Mouse (Mus musculus) ovary, postnatal 14 days (tissue): ENCODE measurements at regions not wholly inside any gene's neighbourhood (a gene's known extent, or its start where the extent isn't known, plus 50 kb on each side); places are given as distances from the start of the nearest gene placed in this dataset.

Experiments
- DNase-seq: peaks from one replicate; pipeline ENCODE4 v3.0.0; 2022; ENCODE audit warnings: low spot score

- DNase-seq = no peak
These were observed 62.9 kb downstream of the Fam84a start for GRCm38 (mm10) chr12:14088960-14089359.

- no peak for DNase-seq
These were observed 69.1 kb downstream of the Fam84a start for GRCm38 (mm10) chr12:14082771-14083170.

- DNase-seq = no peak
These were observed 72.0 kb downstream of the Fam84a start for GRCm38 (mm10) chr12:14079892-14080291.

GRCm38 (mm10) chr12:14069049-14069448 is 82.8 kb downstream of the Fam84a start:
- peak; percentile 4 for DNase-seq

- DNase-seq = no peak
These were observed 86.5 kb downstream of the Fam84a start for GRCm38 (mm10) chr12:14065401-14065800.

- DNase-seq = no peak
These were observed 88.6 kb downstream of the Fam84a start for GRCm38 (mm10) chr12:14063276-14063675.

- DNase-seq = no peak
These were observed 95.7 kb downstream of the Fam84a start for GRCm38 (mm10) chr12:14056116-14056515.

GRCm38 (mm10) chr12:14032363-14032762 is 119.5 kb downstream of the Fam84a start:
- no peak for DNase-seq

- no peak for DNase-seq
These were observed 136.6 kb downstream of the Fam84a start for GRCm38 (mm10) chr12:14015271-14015670.

- no peak for DNase-seq
These were observed 145.9 kb downstream of the Fam84a start for GRCm38 (mm10) chr12:14005991-14006390.

GRCm38 (mm10) chr12:14001672-14002071 is 150.2 kb downstream of the Fam84a start:
- no peak for DNase-seq

GRCm38 (mm10) chr12:13984396-13984776 is 167.5 kb downstream of the Fam84a start:
- no peak for DNase-seq

GRCm38 (mm10) chr12:13983631-13984395 is 168.0 kb downstream of the Fam84a start:
- no peak for DNase-seq

- DNase-seq = no peak
These were observed 187.3 kb downstream of the Fam84a start for GRCm38 (mm10) chr12:13964537-13964936.

GRCm38 (mm10) chr12:13939494-13939893 is 212.4 kb downstream of the Fam84a start:
- DNase-seq = no peak

- DNase-seq = no peak
These were observed 230.8 kb downstream of the Fam84a start for GRCm38 (mm10) chr12:13921066-13921465.

GRCm38 (mm10) chr12:13883317-13883716 is 268.5 kb downstream of the Fam84a start:
- no peak for DNase-seq

GRCm38 (mm10) chr12:13869161-13869560 is 282.7 kb downstream of the Fam84a start:
- DNase-seq = no peak

GRCm38 (mm10) chr12:13861226-13861625 is 290.6 kb downstream of the Fam84a start:
- DNase-seq = no peak

- DNase-seq = peak; percentile 43
These were observed 307.0 kb downstream of the Fam84a start for GRCm38 (mm10) chr12:13844532-13845485.

- DNase-seq = no peak
These were observed 308.3 kb downstream of the Fam84a start for GRCm38 (mm10) chr12:13843423-13844080.

- no peak for DNase-seq
These were observed 310.6 kb downstream of the Fam84a start for GRCm38 (mm10) chr12:13841238-13841637.
